Mouse (Mus musculus) brain, embryonic 14.5 days (tissue): Measurements from ENCODE around the gene Slc39a9. TPM values are rescaled to one million over a fixed set of nuclear protein-coding genes. Genes with fewer than 3 reads are reported as not detected.
A peak's percentile ranks its signal among the peaks of the same experiment; 100 is the strongest.

ENCODE experiments used
- DNase-seq: peaks from one replicate; pipeline ENCODE4 v3.0.0-alpha.2; 2011; ENCODE audit warnings: low read depth
- CTCF ChIP-seq: fragments of 200-500 bp; IDR thresholded peaks from 2 replicates; pipeline ENCODE4 v1.5.1; 2012; ENCODE audit warnings: inconsistent platforms, mild to moderate bottlenecking, moderate library complexity, borderline replicate concordance; ENCODE audit not compliant: insufficient read depth, insufficient read length; ENCODE audit errors: extremely low read depth
- POLR2A ChIP-seq: fragments of 200-500 bp; IDR thresholded peaks from 2 replicates; pipeline ENCODE4 v1.6.1; 2012; ENCODE audit warnings: mild to moderate bottlenecking, inconsistent platforms, borderline replicate concordance; ENCODE audit not compliant: poor library complexity, insufficient read depth, insufficient read length, severe bottlenecking; ENCODE audit errors: extremely low read depth
- polyA plus RNA-seq: library from polyadenylated mRNA; depleted of rRNA; stranded (reverse); fragments of >200 nt; gene quantifications from 2 replicates; pipeline ENCODE4 v1.2.3, GENCODE M21; 2012; rRNA removed

Gene Slc39a9
- polyA plus RNA-seq, 1 experiment: 38.2 TPM

DNA sequence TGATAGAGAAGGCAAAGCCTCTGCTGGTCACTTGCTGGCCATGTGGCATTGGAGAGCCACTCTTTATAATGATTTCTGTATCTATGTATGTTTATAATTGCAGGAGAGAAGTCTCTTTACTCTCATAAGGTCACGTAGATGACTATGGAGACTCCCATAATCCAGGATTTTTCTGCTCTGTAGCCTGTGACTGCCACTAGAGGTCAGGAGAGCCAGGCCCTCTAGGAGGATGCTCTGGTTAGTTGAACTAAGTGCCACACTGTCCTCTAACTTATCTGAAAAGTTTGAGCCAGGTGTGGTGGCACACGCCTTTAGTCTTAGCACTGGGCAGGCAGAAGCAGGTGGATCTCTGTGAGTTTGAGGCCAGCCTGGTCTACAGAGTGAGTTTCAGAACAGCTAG is 85.1 kb downstream of the Slc39a9 start:
- TF ChIP-seq POLR2A: no peak
- TF ChIP-seq CTCF: peak; percentile 56; the same call in 1 of the 2 replicates
- peak; percentile 41 for DNase-seq

DNA sequence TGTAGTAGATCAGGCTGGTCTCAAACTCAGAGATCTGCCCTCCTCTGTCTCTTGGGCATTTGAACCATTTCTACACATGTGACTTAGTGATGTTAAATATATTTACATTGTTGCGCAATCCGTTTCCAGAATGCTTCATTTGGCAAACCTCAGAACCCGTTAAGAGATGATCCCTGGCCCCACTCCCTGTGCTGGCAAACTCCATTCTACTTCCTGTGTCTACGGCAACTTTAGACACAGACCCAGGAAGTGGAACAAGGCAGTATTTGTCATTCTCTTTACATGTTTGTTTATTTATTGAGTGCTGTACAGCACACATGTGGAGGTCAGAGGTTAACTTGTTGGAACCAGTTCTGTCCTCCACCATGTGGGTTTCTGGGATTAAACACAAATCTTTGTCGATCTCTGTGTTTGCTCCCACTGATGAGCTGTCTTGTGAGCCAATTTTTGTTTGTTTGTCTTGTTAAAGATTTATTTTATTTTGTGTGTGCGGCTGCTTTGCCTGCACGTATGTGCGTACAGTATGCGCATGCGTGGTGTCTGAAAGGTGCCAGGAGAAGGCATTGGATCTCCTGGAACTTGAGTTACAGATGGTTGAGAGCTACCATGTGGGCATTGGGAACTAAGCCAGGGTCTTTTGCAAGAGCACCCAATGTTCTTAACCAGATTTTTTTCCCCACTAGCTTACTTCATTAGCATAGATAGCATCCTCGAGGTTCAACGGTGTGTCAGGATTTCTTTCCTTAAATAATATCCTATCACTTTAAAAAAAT is 86.3 kb downstream of the Slc39a9 start:
- no peak for TF ChIP-seq CTCF
- TF ChIP-seq POLR2A: no peak
- peak; percentile 81 for DNase-seq

DNA sequence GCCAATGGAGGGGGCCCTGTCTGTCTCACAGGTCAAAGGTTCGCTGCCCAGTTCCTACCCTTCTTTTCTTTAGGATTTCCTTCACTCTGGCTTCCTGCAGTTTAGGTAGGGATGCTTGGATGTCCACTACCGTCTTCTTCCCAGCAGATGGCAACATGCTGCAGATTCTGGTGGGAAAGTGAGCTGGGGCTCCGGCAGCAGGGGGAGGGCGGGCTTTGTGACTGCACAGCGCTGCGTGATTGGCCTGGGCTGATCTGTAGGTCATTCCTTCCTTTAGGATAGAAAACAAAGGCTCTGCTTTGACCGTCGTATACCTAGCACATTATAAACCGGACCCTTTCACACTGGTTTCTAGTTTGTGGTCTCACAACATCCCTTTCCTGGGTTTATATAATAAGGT is 86.9 kb downstream of the Slc39a9 start:
- TF ChIP-seq CTCF: peak; percentile 82
- no peak for TF ChIP-seq POLR2A
- peak; percentile 94 for DNase-seq

Other genes starting within 250 kb of the Slc39a9 start
- 39.6 and 53.7 TPM in 2 replicates for gene Dcaf5, start 207.3 kb upstream of the Slc39a9 start, polyA plus RNA-seq
- 54.5 and 59.5 TPM in 2 replicates for gene Exd2, start 180.8 kb upstream of the Slc39a9 start, polyA plus RNA-seq
- 13.2 and 28.1 TPM in 2 replicates for gene Galnt16, start 125.6 kb upstream of the Slc39a9 start, polyA plus RNA-seq
- 317 and 398 TPM in 2 replicates for gene Erh, start 458 bp downstream of the Slc39a9 start, polyA plus RNA-seq
- gene Plekhd1, start 48.7 kb downstream of the Slc39a9 start, polyA plus RNA-seq: 2.0 and 3.5 TPM in 2 replicates
- 13.0 and 15.3 TPM in 2 replicates for gene Ccdc177, start 116.8 kb downstream of the Slc39a9 start, polyA plus RNA-seq
- gene Susd6, start 146.6 kb downstream of the Slc39a9 start, polyA plus RNA-seq: 21.7 and 23.2 TPM in 2 replicates